Mouse (Mus musculus) thymus, adult 2 months (tissue): ENCODE results near the gene Tnrc6b.

Experiments
- CTCF ChIP-seq: fragments of 200-500 bp; IDR thresholded peaks from 2 replicates; pipeline ENCODE4 v1.5.1; 2012; ENCODE audit warnings: mild to moderate bottlenecking, control low read depth, low read length, moderate library complexity, borderline replicate concordance; ENCODE audit not compliant: control insufficient read depth, poor library complexity, insufficient read depth; ENCODE audit errors: extremely low read depth
- POLR2A ChIP-seq: fragments of 200-500 bp; IDR thresholded peaks from 2 replicates; pipeline ENCODE4 v1.6.1; 2012; ENCODE audit warnings: mild to moderate bottlenecking, low read length, control low read depth, moderate library complexity; ENCODE audit not compliant: control insufficient read depth, poor library complexity, insufficient read depth; ENCODE audit errors: extremely low read depth

DNA sequence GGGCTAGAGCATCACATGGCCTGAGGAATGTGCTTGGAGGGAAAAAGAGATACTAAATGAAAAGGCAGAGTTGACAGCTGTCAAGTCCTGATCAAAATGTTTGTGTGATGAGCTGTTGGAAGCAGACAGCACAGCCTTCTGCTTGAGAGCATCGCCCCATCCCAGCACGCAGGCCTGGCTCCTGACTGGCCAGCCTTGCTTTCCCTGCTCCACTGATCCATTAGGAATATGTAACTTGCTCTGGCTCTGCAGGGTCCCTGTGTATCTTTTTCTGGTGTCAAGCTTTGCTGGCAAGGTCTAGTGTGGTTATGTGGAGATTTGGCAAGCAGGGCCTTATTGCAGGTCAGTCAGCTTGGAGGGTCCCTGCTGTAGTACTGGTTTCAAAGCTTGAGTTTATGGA lies 148.3 kb downstream of the Tnrc6b start:
- TF ChIP-seq CTCF, result no peak
- no peak for TF ChIP-seq POLR2A
